Mouse (Mus musculus) layer of hippocampus, postnatal 10 days (tissue): ENCODE data around the gene Tinf2. TPM values are rescaled to one million over a fixed set of nuclear protein-coding genes. Genes with fewer than 3 reads are reported as not detected.

ENCODE experiments used
- DNase-seq, 2 experiments: peaks; one replicate each; pipeline ENCODE4 v3.0.0; 2021; ENCODE audit warnings: low spot score in 2 of 2
- long read RNA-seq: library from polyadenylated mRNA; stranded (forward); transcript quantifications from one replicate; pipeline ENCODE4 v2.0.0, GENCODE M21; 2023
- total RNA-seq, 2 experiments: library from RNA; stranded (reverse); gene quantifications; 2 replicates each; pipeline ENCODE4 v1.2.3; 2021

The Tinf2 gene
- 10 to 100 TPM; 18.4 to 23.9 TPM for total RNA-seq
- long read RNA-seq, transcript Tinf2-201 (9 exons, 2,956 nt), result major isoform, 6 of 15 reads
- long read RNA-seq, partial matches to known transcripts, result 4 of 15 reads
- long read RNA-seq, other reads (novel, unspliced or antisense), result 5 of 15 reads

- peak; percentile 95 for DNase-seq
Observed at GRCm38 (mm10) chr14:55681160-55682117, at the start of gene Tinf2. Gene Tinf2 (minus strand): TSS chr14:55681820.

DNA sequence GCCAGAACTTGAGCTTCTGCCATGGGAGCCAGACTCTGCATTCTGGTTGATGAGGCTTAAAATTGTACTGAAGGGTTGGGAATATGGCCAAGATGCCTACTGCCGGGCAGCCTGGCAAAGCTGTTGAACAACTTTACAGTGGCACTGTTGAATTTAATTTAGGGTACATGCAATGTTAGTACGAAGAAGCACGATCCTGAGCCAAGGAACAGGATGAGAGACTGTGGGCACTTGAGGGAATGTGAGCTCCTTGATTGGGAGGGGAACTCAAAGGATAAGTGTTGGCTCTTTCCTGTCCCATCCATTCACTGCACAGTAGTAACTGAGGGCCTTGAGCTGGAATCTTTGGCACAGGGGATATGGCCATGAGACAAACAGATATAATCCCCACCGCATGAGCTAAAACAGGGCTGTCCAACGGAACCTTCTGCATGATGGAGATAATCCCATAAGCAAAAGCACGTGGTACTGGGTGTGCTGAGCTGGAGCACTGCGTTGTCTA is 49.0 kb upstream of the Tinf2 start:
- DNase-seq, result peak in 1 of 2 experiments; percentile 30

- peak in 1 of 2 experiments; percentile 43 for DNase-seq
Observed at GRCm38 (mm10) chr14:55730116-55730515, 48.5 kb upstream of the Tinf2 start.

- no peak for DNase-seq
Observed at GRCm38 (mm10) chr14:55727889-55728685, 46.5 kb upstream of the Tinf2 start.

DNA sequence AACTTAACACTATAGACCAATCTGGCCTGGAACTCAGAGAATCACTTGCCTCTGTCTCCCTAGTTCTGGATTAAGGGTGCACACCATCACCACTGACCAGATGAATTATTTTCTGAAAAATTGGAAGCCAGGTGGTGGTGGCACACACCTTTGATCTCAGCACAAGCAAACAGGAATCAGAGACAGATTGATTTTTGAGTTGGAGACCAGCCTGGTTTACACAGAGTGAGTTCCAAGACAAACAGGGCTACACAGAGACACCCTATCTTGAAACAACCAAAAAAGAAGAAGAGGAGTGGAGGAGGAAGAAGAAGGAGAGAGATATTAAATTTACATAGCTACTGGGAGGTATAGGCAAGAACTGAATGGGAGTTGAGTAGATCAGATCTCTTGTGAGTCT is 44.6 kb upstream of the Tinf2 start:
- no peak for DNase-seq

DNA sequence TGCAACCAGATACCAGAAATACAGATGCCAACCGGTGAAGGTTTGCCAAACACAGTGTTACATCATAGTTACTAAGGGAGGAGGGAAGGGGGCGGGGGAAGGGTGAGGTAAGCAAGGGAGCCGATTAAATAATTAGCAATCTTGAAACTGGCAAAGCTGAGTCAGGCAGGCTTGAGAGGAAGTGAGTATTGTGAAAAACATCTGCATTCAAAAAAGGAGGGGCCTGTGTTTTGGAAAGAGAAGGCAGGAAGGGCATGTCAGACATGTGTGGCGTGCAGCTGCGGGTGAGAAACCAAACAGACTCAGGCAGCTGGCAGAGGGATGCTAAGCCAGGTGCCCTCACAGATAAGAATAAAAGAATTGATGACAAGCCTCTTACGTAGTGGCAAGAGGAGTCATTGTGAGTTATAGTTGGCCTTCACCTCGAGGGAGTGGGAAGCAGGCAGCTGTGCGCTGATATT is 42.8 kb upstream of the Tinf2 start:
- DNase-seq, result no peak

DNA sequence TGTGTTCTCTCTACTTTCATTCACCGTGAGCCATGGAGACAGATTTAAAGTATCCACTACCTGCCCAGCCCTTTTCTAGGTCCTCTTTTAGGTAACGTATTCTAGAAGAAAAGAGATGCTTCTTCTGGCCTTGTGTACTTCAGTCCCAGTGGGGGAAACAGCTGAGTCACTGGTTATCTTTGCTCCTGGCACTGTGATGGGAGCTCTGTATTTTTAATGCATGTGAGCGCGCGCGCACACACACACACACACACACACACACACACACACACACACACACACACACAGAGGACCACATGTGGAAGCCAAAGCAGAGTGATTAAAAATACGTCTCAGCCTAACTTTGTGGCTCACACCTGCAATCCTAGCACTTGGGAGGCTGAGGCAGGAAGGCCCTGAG is 41.8 kb upstream of the Tinf2 start:
- DNase-seq, result no peak

- DNase-seq, result peak in 1 of 2 experiments; percentile 15
Observed at GRCm38 (mm10) chr14:55722438-55722945, 40.9 kb upstream of the Tinf2 start.

GRCm38 (mm10) chr14:55721700-55722437 is 40.2 kb upstream of the Tinf2 start, which contains the start of gene Rabggta:
Gene Rabggta (minus strand): TSS chr14:55722263.
- DNase-seq, result peak; percentile 92 to 95

DNA sequence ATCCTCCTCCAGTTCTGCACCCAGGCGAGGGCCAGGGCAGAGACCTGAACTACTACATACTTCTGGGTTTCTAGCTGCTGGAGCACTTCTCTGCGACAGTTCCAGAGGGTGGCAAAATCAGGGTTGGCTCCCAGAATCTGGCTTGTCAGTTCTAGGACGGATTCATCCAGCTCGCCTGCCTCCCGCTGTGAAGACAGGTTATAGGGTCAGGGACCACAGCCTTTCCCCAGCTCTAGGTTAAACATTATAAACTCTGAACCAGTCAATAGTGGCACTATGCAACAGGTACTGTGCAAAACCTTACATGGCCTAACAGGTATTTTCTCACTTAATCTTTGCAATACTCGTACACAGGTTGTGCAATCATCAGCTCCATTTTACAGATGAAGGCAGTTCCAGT is 39.5 kb upstream of the Tinf2 start:
- DNase-seq, result peak in 1 of 2 experiments; percentile 16

DNA sequence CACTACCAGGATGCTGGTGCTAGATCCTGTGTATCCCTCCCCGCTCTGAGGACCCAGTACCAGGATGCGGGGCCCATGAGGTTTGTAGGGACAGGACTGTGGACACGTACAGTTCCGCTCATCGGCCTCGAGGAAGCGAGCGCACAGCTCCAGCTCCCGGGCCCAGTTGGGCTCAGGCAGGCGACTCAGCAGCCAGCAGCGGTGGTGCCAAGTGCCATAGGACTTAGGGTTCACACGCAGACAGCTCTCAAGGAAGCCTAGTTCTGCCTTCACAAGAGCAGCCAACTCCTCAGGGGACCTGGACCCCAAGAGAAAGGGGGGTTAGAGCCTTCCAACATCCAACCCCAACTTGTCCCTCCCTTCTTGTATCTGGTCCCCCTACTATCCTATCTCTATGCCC is 39.0 kb upstream of the Tinf2 start:
- no peak for DNase-seq

- no peak for DNase-seq
Observed at GRCm38 (mm10) chr14:55719737-55720136, 38.1 kb upstream of the Tinf2 start.

DNA sequence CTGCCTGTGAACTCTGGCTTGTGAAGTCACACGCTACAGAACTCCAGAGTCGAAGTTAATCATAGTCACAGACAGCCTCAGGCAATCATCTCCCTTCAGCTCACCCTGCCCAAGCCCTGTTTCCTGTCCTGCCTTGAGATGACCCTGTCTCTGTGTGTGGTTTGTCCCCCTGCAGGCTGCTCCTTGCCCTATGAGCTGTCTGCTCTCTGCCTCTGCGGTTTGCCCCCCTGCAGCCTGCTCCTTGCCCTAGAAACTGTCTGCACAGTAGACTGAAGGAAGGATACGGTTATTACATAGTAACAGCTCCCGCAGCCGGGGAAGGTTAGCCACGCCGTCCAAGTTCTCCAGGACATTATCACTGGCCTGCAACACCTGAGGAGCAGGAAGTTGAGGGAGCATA is 35.3 kb upstream of the Tinf2 start:
- DNase-seq, result no peak

- no peak for DNase-seq
Observed at GRCm38 (mm10) chr14:55716271-55716670, 34.7 kb upstream of the Tinf2 start.

DNA sequence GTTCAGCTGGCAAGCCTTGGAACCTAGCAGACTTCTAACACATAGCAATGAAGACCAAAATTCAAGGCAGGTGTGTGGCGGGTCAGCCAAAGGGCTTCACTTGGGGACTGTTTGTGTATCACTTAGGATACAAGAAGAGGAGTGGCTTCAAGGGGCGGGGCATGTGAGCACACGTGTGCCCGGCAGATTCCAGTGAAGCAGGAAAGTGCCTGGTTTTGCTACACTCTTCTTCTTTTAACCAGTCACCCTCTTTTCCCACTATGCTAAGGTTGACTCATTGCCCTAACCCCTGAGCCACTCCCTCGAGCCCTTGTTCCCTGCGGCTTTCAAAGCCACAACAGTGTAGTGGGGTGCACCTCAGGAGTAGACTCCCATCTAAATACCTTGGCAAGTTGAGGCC is 33.3 kb upstream of the Tinf2 start:
- no peak for DNase-seq

DNA sequence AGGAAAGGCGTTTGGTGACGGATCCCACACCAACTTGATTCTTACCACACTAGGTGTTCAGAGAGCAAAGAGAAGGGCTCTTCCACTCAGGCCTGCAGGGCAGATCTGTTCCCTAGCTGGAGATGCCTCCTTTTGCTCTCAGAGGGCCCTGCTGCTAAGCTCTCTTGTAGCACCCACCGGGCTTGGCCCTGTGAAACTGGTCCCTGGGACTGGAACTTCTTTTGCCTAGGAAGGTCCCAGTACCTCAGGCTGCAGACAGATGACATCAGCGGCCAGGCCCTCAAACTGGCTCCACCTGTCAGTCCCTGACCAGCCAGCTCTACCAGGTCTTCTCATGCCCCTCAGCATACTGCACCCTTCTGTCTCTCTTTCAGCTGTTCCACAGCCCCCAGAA is 32.1 kb upstream of the Tinf2 start, which contains the start of gene Tgm1:
Gene Tgm1, minus strand, starts transcription at position 198 of the 394 bp plus-strand sequence.
- no peak for DNase-seq

DNA sequence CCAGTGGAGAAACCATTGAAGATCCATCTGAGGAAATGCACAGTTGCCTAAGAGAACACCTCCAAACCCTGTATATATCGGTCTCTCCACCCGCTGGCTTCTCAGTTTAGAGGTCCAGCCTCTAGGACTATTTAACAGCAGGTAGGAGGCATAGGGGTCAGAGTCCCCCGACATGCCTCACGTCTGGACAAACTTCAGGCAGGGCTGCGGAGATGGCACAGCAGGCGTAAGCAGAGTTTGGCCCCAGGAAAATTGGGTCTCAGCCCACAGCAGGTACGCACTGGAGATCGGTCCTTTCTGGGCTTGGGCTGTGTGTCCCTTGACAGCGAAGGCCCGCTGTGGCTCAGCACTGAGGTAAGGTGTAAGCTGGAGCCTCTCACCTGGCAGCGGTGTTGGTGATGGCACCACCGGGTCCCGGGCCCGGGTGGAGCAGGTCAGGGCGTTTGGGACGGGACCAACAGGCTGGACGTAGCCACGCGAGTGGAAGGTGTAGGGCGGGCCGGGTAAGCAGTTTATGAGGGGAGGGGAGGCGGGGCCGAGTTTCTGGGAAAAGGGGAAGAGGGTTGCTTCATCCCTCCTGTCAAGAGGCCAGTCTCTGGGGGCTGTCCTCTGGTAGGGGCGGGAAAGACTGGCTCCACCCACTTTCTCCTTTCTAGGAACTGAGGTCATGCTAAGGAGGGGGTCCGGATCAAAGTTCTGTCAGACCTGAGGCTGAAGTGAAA is 31.5 kb upstream of the Tinf2 start:
- DNase-seq, result no peak

GRCm38 (mm10) chr14:55711786-55712185 is 30.2 kb upstream of the Tinf2 start:
- no peak for DNase-seq

DNA sequence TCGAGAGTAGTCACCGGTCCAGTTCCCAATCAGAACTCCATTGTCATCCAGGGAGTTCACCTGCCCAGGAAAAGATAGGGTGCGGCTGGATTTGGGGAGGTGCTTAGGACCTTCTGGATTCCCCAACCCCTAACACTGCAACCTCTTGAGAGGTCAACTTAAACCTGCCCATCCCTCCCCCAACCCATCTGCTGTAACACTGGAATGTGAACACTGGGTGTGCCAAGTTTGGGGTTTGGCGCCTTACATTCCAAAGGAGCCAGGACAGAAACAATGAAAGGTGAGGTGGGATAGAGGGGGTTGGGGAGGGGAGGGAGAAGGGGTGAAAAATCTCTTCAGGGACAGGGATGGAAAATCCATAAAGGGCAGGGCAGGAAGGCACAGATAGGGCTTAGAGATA is 27.9 kb upstream of the Tinf2 start:
- DNase-seq, result no peak

- DNase-seq, result no peak
Observed at GRCm38 (mm10) chr14:55707397-55707796, 25.8 kb upstream of the Tinf2 start.
